Mouse (Mus musculus) ES-Bruce4 (cell line): ENCODE results near the gene Unc80. TPM values are rescaled to one million over a fixed set of nuclear protein-coding genes. Genes with fewer than 3 reads are reported as not detected.

Experiments
- H3K27ac ChIP-seq: 2 replicates; pipeline ENCODE4 v1.5.1; 2012; ENCODE audit warnings: low read length, inconsistent platforms; ENCODE audit not compliant: insufficient read depth
- H3K27me3 ChIP-seq: 2 replicates; pipeline ENCODE4 v1.6.1; 2012; ENCODE audit warnings: mild to moderate bottlenecking, low read length, inconsistent platforms; ENCODE audit not compliant: control insufficient read depth, poor library complexity, insufficient read depth, severe bottlenecking
- H3K36me3 ChIP-seq: 2 replicates; pipeline ENCODE4 v1.6.1; 2012; ENCODE audit warnings: inconsistent platforms, mild to moderate bottlenecking, low read length, moderate library complexity; ENCODE audit not compliant: control insufficient read depth, poor library complexity, insufficient read depth, severe bottlenecking
- H3K4me1 ChIP-seq: one replicate; pipeline ENCODE4 v1.8.1; 2011; ENCODE audit warnings: low read length; ENCODE audit not compliant: control insufficient read depth, insufficient read depth
- H3K4me3 ChIP-seq: 2 replicates; pipeline ENCODE4 v1.5.1; 2011; ENCODE audit warnings: low read depth, mild to moderate bottlenecking, low read length
- H3K9ac ChIP-seq: 2 replicates; pipeline ENCODE4 v1.6.1; 2012; ENCODE audit warnings: low read depth, mild to moderate bottlenecking, inconsistent platforms; ENCODE audit not compliant: poor library complexity, severe bottlenecking
- H3K9me3 ChIP-seq: replicated peaks from 2 replicates; pipeline ENCODE4 v1.6.1; 2012; ENCODE audit warnings: mild to moderate bottlenecking, low read length, inconsistent platforms; ENCODE audit not compliant: control insufficient read depth, poor library complexity, insufficient read depth, severe bottlenecking
- CTCF ChIP-seq: IDR thresholded peaks from one replicate; pipeline ENCODE4 v1.8.1; 2011; ENCODE audit warnings: low read depth, low read length
- EP300 ChIP-seq: IDR thresholded peaks from 2 replicates; pipeline ENCODE4 v1.6.1; 2011; ENCODE audit warnings: low read depth, low read length; ENCODE audit not compliant: insufficient read depth
- POLR2A ChIP-seq: IDR thresholded peaks from one replicate; pipeline ENCODE4 v1.8.1; 2011; ENCODE audit warnings: low read length; ENCODE audit not compliant: insufficient read depth
- polyA plus RNA-seq: library from polyadenylated mRNA; stranded (reverse); fragments of >200 nt; gene quantifications from 2 replicates; pipeline ENCODE4 v1.2.4, GENCODE M21; 2011; ENCODE audit warnings: low read depth; ENCODE audit not compliant: missing spikeins, insufficient read depth, insufficient read length

The Unc80 gene
- polyA plus RNA-seq, 1 experiment, result 0.27 TPM

DNA sequence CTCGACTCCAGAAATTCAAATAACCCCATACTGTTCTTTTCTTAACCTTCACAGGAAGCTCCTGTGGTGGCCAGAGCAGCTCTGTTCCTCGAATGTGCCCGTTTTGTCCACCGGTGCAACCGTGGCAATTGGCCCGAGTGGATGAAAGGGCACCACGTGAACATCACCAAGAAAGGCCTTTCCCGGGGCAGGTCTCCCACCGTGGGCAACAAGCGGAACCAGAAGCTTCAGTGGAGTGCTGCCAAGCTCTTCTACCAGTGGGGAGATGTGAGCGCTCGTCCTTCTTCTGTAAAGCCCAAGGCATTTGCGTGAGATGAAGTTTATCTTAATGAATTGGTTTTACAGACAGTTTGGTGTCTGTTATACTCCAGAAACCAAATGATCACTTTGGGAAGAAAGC lies 101.6 kb downstream of the Unc80 start:
- TF ChIP-seq EP300, result no peak
- no peak for TF ChIP-seq CTCF
- TF ChIP-seq POLR2A, result no peak
- Histone ChIP-seq H3K27me3 (no peaks in the 10 kb centered on the region), H3K4me1 (no peaks in the 10 kb centered on the region), H3K9me3 (no peaks in the 10 kb centered on the region), H3K4me3 (no peak overlapping the region), H3K36me3 (no peaks in the 10 kb centered on the region), H3K27ac (no peak overlapping the region), H3K9ac (no peak overlapping the region)

DNA sequence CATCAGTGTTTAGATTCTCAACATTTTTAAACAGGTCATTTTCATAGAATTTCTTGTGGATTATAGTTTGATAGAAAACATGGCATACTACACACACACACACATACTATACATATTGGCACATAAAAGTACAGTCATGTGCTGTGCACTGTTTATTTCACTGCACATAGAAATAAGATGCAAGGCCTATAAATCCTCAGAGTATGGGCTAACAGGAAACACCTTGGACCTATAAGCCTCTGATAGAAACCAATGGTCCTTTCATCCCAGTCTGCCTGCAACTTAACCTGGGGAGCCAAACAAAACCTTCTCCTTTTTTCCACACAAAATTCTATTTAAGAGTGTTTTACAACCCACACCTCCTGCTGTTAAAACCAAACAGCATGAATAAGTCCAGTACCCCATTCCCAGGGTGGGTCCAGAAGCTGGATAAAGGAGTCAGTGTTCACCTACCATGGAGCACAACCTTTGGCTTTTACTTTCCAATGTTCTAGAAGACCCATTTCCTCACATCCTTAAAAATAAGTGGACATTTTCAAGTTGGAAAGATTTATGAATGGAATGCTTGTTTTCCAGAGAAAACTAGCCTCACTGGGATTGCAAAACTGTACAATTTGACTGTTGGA lies 129.1 kb downstream of the Unc80 start:
- no peak for TF ChIP-seq POLR2A
- TF ChIP-seq EP300, result no peak
- TF ChIP-seq CTCF, result no peak
- Histone ChIP-seq H3K27me3 (no peaks in the 10 kb centered on the region), H3K9me3 (no peaks in the 10 kb centered on the region), H3K9ac (no peak overlapping the region), H3K4me3 (no peak overlapping the region), H3K4me1 (no peaks in the 10 kb centered on the region), H3K36me3 (no peaks in the 10 kb centered on the region), H3K27ac (no peak overlapping the region)

DNA sequence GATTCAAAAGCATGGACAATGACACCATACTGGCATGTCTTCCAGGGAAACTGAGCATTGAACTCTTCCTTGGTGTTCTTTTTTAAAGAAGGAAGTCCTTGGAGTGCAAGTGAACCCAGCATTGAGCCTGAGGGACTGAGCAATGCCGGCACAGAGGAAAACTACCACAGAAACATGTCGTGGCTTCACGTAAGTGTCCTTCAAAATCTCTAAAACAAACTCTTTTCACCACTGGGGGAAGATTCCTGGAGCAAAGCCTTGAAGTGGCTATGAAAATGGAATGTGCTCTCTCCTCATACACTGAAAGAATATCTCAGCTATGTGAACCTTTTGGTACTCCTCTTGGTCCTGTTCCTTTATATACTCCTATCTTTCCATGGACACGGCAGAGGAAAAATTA lies 140.1 kb downstream of the Unc80 start:
- no peak for TF ChIP-seq EP300
- no peak for TF ChIP-seq CTCF
- no peak for TF ChIP-seq POLR2A
- Histone ChIP-seq H3K27me3 (no peaks in the 10 kb centered on the region), H3K36me3 (no peaks in the 10 kb centered on the region), H3K27ac (no peak overlapping the region), H3K9me3 (no peaks in the 10 kb centered on the region), H3K4me1 (no peaks in the 10 kb centered on the region), H3K4me3 (no peak overlapping the region), H3K9ac (no peak overlapping the region)

DNA sequence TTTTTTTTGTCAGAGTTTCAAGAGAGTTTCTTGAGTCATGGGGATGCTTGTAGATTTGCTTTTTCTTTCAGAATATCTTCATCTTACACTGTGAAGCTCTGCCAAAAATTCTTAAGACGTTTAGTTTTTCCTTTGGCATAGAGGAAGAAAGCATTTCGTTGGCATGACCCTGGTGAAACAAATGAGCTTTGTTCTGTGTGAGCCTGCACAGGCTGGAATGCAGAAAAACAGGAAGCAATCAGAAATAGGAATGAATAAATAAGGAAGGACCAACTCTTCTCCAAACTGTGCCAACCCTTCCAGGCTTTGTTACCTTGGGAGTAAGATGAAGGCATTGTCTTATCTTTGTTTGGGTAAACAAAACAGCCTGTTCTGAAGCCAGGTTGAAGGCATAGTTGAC lies 149.0 kb downstream of the Unc80 start:
- Histone ChIP-seq H3K4me3 (no peak overlapping the region), H3K9ac (no peak overlapping the region), H3K4me1 (no peaks in the 10 kb centered on the region), H3K36me3 (no peaks in the 10 kb centered on the region), H3K9me3 (no peaks in the 10 kb centered on the region), H3K27me3 (no peaks in the 10 kb centered on the region), H3K27ac (no peak overlapping the region)
- TF ChIP-seq CTCF (no peak), POLR2A (no peak), EP300 (no peak)

DNA sequence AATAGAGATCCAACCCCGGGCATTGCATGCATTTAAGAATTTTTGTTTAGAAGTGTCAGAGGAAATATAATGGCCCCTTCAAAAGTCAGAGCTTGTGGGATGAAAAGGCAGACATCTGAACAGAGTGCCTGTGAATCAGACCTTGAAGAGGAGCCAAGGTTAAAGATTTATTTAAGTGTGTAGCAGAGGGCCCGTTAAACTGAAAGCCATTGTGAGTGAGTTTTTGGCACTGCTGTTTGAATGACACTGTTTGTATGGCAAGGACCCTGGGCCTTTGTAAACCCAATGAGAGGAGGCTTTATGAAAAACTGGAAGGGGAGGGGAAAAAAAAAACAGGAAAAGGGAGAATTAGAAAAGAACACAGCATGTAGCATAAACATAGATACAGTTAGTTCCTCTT lies 170.0 kb downstream of the Unc80 start:
- H3K4me3 ChIP-seq, result no peak overlapping the region
- H3K9ac ChIP-seq, result no peak overlapping the region
- H3K27ac ChIP-seq, result no peak overlapping the region
- TF ChIP-seq EP300 (no peak), CTCF (no peak), POLR2A (no peak)
- no peaks in the 10 kb centered on the region for H3K36me3 ChIP-seq
- no peaks in the 10 kb centered on the region for H3K27me3 ChIP-seq
- H3K4me1 ChIP-seq, result no peaks in the 10 kb centered on the region
- no peaks in the 10 kb centered on the region for H3K9me3 ChIP-seq

DNA sequence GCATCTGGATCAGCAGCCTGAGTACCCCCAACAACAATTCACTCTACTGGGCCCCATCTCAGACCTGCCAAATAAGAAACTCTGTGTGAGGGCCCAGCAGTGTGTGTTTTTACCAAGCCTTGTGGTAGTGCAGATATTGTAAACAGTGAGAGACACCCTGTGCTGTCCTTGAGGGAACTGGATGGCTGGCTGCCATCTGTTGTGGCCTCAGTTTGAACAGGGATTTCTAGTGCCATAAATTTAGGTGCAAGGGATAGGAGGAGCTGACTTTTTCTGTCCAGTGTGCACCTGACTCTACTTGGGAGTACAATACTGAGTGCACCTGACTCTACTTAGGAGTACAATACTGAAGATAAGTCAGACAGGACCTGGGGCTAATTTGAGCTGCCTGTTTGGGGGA lies 178.7 kb downstream of the Unc80 start:
- no peaks in the 10 kb centered on the region for H3K27me3 ChIP-seq
- H3K36me3 ChIP-seq, result no peaks in the 10 kb centered on the region
- H3K4me3 ChIP-seq, result no peak overlapping the region
- no peaks in the 10 kb centered on the region for H3K4me1 ChIP-seq
- no peaks in the 10 kb centered on the region for H3K9me3 ChIP-seq
- no peak overlapping the region for H3K27ac ChIP-seq
- H3K9ac ChIP-seq, result no peak overlapping the region
- TF ChIP-seq EP300 (no peak), CTCF (no peak), POLR2A (no peak)
